Mouse (Mus musculus) urinary bladder, postnatal 10 days (tissue): Measurements from ENCODE around the gene Scgb2b2.

ENCODE experiments used
- DNase-seq: peaks from one replicate; pipeline ENCODE4 v3.0.0; 2022; ENCODE audit warnings: low spot score

Scgb2b2 gene

DNA sequence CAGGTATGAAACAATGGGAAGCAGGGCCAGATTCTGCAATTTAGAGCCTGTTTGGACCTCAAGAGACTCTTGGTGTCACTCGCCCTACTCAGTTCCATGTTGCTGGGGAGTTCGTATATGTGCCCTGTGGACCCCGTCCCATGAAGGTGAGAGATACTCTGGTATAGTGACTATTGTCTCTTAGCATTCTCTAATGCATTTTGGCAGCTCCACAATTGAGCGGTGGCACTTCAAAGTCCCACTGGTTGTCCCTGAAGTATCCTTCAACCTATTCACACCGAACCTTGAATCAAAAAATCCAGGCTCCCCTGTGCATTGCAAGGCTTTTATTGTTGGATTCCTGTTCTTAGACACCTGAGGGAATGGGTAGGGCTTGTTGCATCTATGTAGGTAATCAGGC is at the start of gene Scgb2b2:
Scgb2b2 (plus strand) TSS at position 301 of the 400 bp plus-strand sequence.
- DNase-seq: no peak

- DNase-seq: no peak
Observed at GRCm38 (mm10) chr7:31291721-31292120, 1.4 kb downstream of the Scgb2b2 start, which contains the start of gene Scgb1b2. Gene Scgb1b2 (minus strand): TSS chr7:31291821.
